Mouse (Mus musculus): ENCODE measurements around the gene Ptk6. TPM values are rescaled to one million over a fixed set of nuclear protein-coding genes. Genes with fewer than 3 reads are reported as not detected.

The Ptk6 gene
- not detected for total RNA-seq (2021)
- long read RNA-seq, experiment 1, result 0 reads
- long read RNA-seq, experiment 2, result 0 reads

DNA sequence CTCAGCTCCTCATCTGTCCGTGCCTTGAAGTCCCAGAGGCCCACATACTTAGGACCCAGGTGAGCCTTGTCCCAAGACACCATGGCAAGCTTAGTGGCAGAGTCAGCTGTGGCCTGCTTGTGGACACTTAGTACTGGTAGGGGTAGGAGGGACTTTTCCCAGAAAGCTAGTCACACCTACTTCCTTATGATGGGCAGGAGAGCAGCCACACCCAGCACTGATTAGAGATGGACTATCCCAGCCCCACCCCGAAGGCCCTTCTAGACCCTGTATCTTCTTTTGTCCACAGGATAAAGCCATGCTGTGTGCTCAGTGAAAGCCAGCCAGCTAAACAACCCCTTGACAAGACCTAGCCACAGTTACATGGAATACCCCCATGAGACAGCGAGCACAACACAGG is at the start of gene Ptk6:
Gene Ptk6, minus strand, starts transcription at position 368 of the 400 bp plus-strand sequence.
- no peak for DNase-seq (ENCODE audit: low spot score in 2 of 2)

GRCm38 (mm10) chr2:181251841-181252240 is 49.3 kb upstream of the Ptk6 start:
- DNase-seq (ENCODE audit: low spot score in 2 of 2), result no peak

- no peak for DNase-seq (ENCODE audit: low spot score in 2 of 2)
These were observed 46.6 kb upstream of the Ptk6 start for GRCm38 (mm10) chr2:181249217-181249616.

GRCm38 (mm10) chr2:181245031-181245430 is 42.4 kb upstream of the Ptk6 start:
- no peak for DNase-seq (ENCODE audit: low spot score in 2 of 2)

- no peak for DNase-seq (ENCODE audit: low spot score in 2 of 2)
These were observed 41.3 kb upstream of the Ptk6 start for GRCm38 (mm10) chr2:181243706-181244394.

DNA sequence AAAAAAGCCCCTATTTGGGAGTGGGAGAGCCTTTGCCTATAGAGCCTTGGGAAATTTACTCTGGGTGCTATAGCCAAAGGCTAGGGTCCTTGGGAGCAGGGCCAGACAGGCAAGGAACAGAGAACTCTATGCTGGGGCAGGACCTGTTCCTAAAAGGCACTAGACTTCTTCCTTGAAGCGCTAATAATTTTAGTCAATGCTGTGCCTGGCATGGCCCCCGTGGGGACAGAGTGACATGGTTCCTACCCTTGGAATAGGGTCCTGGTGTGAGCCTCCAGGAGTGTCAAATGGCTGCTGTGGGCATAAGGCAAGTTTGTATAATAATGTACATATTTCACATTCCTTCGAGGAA is 39.7 kb upstream of the Ptk6 start:
- DNase-seq (ENCODE audit: low spot score in 2 of 2), result no peak

DNA sequence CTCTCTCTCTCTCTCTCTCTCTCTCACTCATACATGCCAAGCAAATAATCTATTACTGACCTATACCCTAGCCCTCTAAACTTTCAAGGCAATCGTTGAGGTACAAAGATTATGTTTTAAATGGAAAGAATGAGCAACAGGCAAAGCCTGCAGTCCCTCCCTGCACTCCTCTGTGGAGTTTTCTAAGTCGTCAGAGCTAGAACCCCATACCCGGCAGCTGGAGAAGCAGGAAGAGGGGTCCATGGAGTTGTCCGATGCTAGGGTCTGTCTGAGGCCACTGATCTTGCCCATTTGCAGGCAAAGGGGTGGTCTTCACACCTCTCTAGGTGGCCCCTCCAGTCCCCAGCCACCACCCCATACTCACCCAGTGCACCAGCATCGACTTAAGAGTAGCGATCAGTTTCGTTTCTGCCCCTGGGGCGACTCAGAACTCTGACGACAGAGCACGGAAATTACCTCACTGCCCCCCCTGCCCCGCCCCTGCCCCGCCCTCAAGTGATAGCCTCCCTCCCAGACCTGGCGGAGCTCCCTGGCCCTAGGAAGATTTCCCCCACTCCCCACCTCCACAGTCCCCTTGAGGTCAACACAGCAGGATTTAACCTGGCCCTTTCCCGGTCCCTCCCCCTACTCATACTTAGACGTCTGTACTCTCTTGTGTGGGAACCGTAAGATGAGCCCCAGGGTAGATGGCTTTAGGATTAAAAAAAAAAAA is 39.2 kb upstream of the Ptk6 start, which contains the start of gene Helz2:
Gene Helz2, minus strand, starts transcription at position 426 of the 712 bp plus-strand sequence.
- DNase-seq (ENCODE audit: low spot score in 2 of 2), result no peak

DNA sequence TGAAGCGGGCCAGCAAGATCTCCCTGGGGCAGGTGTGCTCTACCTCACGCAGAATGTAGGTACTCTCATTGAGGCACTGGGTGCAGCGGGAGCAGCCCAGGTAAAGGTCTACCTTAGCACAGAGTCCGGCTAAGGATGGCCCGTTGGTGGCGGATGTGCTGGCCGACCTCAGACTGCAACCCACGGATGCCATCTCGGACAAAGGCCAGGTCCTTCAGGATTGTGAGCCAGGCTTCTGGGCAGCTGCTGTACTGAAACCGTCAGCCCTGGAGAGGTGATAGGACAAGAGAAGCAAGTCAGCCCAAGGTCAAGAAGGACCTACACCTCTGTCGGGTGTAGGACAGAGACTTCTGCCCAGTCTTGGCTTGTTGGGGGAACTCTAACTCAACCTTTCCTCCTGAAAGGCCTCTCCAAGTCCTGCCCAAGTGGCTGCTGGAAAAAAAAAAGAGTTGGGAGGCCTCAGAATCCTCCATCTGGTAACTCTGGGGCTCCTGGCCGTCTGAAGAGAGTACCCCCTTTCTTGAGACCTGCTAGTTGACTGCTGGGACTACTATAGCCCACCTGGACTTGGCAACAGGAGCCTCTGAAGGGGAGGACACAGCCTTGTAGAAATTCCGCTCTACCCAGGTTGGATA is 38.3 kb upstream of the Ptk6 start:
- no peak for DNase-seq (ENCODE audit: low spot score in 2 of 2)

DNA sequence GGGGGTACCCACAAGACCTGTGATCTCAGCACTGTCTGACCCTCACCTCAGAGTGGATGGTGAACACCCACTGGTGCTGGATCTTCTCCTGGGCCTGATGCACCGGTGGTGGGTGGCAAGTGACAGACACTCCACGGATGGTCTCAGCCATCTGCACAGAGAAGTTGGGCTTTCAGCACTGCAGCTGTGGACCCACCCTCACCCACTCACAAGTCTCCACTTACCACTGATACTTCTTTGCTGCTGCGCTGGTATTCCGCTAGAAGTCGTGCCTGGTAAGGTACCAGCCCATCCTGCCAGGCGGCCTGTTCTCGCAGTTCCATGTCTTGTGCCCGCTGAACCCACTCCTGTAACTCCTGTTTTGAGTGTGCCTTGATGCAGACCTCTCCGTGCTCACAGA is 36.7 kb upstream of the Ptk6 start:
- no peak for DNase-seq (ENCODE audit: low spot score in 2 of 2)

DNA sequence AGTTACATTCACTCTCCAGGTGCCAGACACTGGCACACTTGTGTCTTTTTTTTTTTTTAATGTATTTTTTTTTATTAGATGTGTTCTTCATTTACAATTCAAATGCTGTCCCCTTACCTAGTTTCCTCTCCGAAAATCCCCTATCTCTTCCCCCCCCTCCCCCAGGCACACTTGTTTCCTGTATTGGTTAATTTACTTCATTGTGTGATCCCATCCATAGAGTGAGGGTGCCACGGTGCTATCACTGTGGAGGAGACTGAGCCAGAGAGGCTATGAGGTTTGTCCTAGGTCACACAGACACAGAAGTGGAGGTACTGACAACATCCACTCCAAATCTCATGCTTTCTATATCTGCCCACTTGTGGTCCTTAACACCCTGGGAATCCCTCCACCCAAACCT is 36.3 kb upstream of the Ptk6 start:
- DNase-seq (ENCODE audit: low spot score in 2 of 2), result no peak

- DNase-seq (ENCODE audit: low spot score in 2 of 2), result no peak
These were observed 35.6 kb upstream of the Ptk6 start for GRCm38 (mm10) chr2:181238091-181238610.

DNA sequence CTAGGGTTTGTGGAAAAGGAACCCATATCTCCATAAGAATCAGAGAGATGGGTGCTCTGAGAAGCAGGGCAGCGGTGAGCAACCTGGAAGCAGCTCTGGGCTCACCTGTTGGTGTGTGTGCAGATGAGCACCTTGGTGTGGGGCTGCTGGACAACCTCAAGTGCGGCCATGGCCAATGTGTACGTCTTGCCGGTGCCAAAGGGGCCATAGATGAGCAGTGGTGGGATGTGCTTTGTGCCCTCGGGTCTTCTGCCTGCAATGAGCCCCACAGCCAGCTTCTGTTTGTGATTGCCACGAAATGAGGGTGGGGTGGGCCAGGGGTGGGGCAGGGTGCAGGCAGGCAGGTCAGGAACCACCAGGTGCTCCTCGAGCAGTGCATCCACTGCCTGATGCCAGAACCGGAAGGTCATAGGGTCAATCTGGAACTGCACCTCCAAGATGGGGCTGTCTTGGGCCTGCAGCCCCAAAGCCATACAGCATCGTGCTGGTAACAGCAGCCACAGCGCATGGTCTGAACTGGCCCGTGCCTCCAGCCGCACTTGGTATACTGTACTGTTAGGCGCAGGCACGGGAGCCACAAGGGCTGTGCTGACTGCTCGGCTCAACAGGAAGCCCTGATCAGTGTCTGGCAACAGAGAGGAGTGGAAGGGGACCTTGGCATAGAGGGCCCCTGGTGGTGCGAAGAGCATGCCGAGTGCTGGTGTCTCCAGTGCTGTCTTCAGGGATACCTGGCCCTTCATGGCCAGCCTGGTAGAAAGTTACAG is 34.8 kb upstream of the Ptk6 start:
- no peak for DNase-seq (ENCODE audit: low spot score in 2 of 2)

DNA sequence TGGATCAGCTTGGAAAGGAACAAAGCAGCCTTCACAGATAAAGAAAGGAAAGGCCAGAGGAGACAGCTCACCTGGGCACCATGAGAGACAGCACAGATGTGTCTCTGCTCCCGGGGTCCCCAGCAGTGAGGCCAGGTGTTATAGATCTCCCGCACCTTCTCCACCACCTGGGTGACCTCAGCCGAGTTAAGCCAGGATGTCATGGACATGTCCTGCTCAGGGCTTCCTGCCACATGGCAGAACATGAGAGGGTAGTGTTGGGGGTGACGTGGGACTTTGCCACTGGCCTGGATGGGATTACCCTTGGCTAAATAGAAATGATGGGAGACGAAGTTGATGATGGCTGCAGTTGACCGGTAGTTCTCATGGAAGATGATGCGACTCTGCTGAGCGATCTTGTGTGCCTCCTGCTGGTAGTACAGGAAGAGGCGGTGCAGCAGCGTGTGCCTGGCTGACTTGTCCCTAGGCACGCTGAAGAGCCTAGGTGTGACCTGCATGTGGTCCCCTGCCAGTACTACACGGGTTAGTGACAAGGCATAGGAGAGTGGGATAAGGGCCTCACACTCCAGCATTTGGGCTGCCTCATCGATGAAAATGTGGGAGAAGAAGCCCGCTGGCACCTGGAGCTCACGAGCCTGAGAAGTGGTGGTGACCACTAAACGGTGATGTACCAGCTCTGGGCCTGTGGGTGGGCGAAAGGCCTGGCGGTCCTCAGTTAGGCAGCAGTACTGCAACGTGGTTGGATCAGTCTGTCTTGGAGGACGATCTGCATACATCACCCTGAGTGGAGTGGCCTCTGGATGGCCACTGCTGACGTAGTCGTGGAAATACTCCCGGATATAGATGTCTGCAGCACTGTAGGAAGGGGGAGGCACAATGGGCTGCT is 33.3 kb upstream of the Ptk6 start:
- DNase-seq (ENCODE audit: low spot score in 2 of 2), result no peak

DNA sequence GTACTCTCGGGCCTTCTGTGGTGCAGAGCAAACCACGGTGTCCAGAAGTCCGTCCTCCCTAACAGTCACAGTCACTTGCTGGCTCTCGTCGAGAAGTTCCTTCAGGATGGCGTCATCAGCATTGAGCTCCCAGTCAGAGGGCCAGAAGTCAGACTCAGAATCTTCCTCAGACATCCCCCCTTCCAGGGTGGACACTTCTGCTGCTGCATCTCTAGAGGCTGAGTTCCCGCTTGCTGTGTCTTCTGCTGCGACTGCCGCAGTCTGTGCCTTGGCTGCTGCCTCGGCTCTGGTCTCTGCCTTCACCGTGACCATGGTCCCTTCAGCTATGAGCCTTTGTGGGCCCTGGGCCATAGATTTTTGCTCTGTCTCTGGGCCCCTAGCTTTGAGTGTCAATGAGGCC is 32.1 kb upstream of the Ptk6 start:
- DNase-seq (ENCODE audit: low spot score in 2 of 2), result no peak

- DNase-seq (ENCODE audit: low spot score in 2 of 2), result no peak
These were observed 30.9 kb upstream of the Ptk6 start for GRCm38 (mm10) chr2:181233443-181233842.

- DNase-seq (ENCODE audit: low spot score in 2 of 2), result no peak
These were observed 28.6 kb upstream of the Ptk6 start for GRCm38 (mm10) chr2:181231171-181231570.

- no peak for DNase-seq (ENCODE audit: low spot score in 2 of 2)
These were observed 25.7 kb upstream of the Ptk6 start for GRCm38 (mm10) chr2:181228335-181228734.

GRCm38 (mm10) chr2:181227122-181227521 is 24.5 kb upstream of the Ptk6 start:
- no peak for DNase-seq (ENCODE audit: low spot score in 2 of 2)

GRCm38 (mm10) chr2:181224994-181225393 is 22.4 kb upstream of the Ptk6 start:
- no peak for DNase-seq (ENCODE audit: low spot score in 2 of 2)

- no peak for DNase-seq (ENCODE audit: low spot score in 2 of 2)
These were observed 17.8 kb upstream of the Ptk6 start for GRCm38 (mm10) chr2:181220361-181220760.
